Mouse (Mus musculus): ENCODE results near the gene Cyp21a1. TPM values are rescaled to one million over a fixed set of nuclear protein-coding genes. Genes with fewer than 3 reads are reported as not detected.
"Not testable (repeated sequence)": the region's sequence is repeated elsewhere in the genome, so short reads cannot be mapped to it uniquely, and the experiment has no call there.

The Cyp21a1 gene
- polyA plus RNA-seq, 1 experiment from 2014 or later, result not detected

DNA sequence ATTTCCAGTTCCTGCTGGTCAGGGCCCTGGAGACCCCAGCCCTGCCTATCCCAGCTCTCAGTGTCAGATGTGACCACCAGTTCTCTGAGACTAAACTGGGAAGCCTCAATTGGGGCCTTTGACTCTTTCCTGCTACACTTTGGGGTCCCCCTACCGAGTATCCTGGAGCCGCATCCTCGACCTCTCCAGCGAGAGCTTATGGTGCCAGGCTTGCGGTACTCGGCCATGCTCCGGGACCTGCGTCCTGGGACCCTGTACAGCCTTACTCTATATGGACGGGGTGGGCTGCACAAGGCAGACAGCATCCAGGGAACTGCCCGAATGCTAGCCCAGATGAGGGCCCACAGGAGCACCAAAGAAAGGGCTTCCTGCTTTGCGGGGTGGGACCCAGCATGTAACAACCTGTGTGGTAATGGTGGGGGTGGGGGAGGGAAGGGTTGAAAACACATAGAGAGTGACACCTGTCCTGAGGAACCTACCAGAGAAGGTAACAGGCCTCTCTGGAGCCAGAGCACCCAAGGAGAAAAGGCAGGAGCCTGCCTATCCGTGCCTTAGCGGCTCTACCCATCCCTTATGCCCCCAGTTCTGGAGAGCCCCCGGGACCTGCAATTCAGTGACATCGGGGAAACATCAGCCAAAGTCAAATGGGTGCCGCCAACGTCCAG lies 5.4 kb downstream of the Cyp21a1 start:
- Histone ChIP-seq H3K4me2 (ENCODE audit: low read length) (no peak overlapping the region), H3K27me3 (ENCODE audit: control insufficient read depth, insufficient read depth, low read length) (no peaks in the 10 kb centered on the region), H3K4me3 (replicated peaks; ENCODE audit: low read depth, low read length) (no peak overlapping the region), H3K27ac (replicated peaks; ENCODE audit: low read depth, low read length) (no peak overlapping the region), H3K36me3 (ENCODE audit: control insufficient read depth, insufficient read depth, low read length) (no peaks in the 10 kb centered on the region), H3K4me1 (ENCODE audit: control insufficient read depth, insufficient read depth, low read length) (no peaks in the 10 kb centered on the region), H3K9me3 (ENCODE audit: control insufficient read depth, low read length) (no peaks in the 10 kb centered on the region), H3K9ac (replicated peaks; ENCODE audit: low read length) (no peak overlapping the region)
- 93% methylated on average over 14 of the region's 17 CpGs for WGBS
- DNase-seq, result no peak
- no peak for ATAC-seq (ENCODE audit: low FRiP score, low TSS enrichment)

DNA sequence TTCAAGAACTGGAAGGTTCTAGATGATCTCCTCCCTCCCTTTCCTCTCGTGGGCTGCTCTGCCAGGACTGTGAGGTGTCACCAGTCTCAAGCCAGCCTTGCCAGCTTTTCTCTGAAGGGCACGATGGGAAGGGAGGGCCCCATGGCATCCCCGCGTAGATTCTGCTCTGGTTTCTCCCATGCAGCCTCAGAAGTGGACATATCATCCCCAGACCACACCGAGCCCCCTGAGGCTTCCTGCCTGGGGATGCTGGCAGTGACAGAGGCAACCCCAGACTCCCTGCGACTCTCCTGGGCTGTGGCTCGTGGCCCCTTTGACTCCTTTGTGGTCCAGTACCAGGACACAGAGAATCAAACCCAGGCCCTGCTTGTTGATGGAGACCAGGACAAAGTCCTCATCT lies 6.3 kb downstream of the Cyp21a1 start:
- H3K4me3 ChIP-seq (replicated peaks; ENCODE audit: low read depth, low read length); H3K9ac ChIP-seq (replicated peaks; ENCODE audit: low read length); DNase-seq; H3K27me3 ChIP-seq (ENCODE audit: control insufficient read depth, insufficient read depth, low read length); H3K27ac ChIP-seq (replicated peaks; ENCODE audit: low read depth, low read length); H3K4me1 ChIP-seq (ENCODE audit: control insufficient read depth, insufficient read depth, low read length); H3K4me2 ChIP-seq (ENCODE audit: low read length); H3K9me3 ChIP-seq (ENCODE audit: control insufficient read depth, low read length); ATAC-seq (ENCODE audit: low FRiP score, low TSS enrichment); H3K36me3 ChIP-seq (ENCODE audit: control insufficient read depth, insufficient read depth, low read length): not testable (repeated sequence)
- WGBS, result 83% methylated on average over 6 of the region's 7 CpGs

DNA sequence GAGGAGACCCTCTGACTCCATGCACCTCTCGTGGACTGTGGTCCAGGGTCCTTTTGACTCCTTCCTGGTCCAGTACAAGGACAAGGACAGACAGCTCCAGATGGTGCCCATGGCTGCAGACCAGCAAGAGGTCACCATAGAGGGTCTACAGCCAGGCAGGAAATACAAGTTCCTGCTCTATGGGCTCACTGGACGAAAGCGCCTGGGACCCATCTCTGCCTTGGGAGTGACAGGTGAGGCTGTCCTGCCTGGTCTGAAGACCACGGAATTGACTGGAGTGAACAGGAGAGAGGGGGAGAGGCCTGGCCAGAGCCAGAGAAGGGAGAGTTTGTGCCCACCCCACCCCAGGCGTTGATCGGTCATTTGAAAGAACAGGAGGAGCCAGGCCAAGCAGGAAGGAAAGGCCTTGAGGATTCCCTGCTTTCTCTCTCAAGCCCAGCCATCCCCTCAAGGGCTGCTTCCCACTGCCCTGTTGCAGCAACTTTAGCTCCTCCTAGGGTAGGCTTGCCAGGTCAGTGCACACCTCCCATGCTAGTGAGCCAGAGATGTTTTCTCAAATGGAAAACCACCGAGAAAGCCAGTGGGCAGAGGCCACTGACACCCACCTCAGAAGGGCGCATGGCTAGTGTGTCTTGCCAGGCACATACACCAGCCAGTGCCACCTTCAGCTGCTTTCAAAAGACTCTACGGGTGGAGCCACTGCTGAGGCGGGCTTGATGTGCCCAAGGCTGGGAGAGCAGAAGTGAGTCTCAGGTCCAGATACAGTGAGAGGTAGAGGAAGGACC lies 7.0 kb downstream of the Cyp21a1 start:
- not testable (repeated sequence) for H3K4me2 ChIP-seq (ENCODE audit: low read length); H3K27ac ChIP-seq (replicated peaks; ENCODE audit: low read depth, low read length); H3K4me1 ChIP-seq (ENCODE audit: control insufficient read depth, insufficient read depth, low read length); H3K9me3 ChIP-seq (ENCODE audit: control insufficient read depth, low read length); H3K27me3 ChIP-seq (ENCODE audit: control insufficient read depth, insufficient read depth, low read length); H3K4me3 ChIP-seq (replicated peaks; ENCODE audit: low read depth, low read length); ATAC-seq (ENCODE audit: low FRiP score, low TSS enrichment); DNase-seq; H3K9ac ChIP-seq (replicated peaks; ENCODE audit: low read length); H3K36me3 ChIP-seq (ENCODE audit: control insufficient read depth, insufficient read depth, low read length)
- WGBS, result 92% methylated on average over 10 of the region's 10 CpGs

DNA sequence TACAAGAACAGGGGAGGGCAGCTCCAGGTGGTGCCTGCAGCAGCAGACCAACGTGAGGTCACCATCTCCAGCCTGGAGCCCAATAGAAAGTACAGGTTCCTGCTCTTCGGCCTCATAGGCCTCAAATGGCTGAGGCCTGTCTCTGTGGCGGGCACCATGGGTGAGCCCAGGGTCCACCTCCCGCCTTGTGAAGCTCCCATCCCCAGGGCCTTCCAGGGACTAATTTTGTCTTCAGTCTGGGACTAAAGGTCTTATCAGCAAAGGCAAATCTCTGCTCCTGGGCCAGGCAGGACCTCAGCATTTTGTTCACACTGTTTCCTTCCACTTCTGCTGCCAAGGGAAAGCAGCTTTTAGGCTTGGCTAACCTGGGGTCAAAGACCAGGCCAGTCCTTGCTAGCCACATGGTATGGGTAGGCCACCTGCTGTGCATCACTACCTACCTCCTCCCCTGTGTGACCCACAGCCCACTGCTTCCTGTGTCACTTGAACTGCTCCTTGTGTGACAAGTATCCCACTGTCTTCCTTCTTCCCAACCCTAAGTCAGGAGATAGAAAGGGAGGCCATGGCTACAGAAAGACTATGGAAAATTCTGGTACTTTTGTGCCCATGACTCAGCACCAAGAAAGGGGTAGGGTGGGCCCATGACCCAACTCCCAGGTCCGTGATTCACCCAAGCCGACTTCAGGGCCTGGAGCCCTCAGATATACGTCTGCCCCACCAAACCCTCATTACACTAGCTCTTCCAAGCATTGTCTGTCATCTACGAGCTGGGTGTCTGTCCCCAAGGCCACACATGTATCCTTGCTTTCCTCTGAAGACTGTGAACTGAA lies 7.8 kb downstream of the Cyp21a1 start:
- no peak overlapping the region for H3K4me3 ChIP-seq (replicated peaks; ENCODE audit: low read depth, low read length)
- no peaks in the 10 kb centered on the region for H3K27me3 ChIP-seq (ENCODE audit: control insufficient read depth, insufficient read depth, low read length)
- ATAC-seq (ENCODE audit: low FRiP score, low TSS enrichment), result no peak
- no peaks in the 10 kb centered on the region for H3K36me3 ChIP-seq (ENCODE audit: control insufficient read depth, insufficient read depth, low read length)
- H3K9me3 ChIP-seq (ENCODE audit: control insufficient read depth, low read length), result no peaks in the 10 kb centered on the region
- no peak overlapping the region for H3K27ac ChIP-seq (replicated peaks; ENCODE audit: low read depth, low read length)
- no peaks in the 10 kb centered on the region for H3K4me1 ChIP-seq (ENCODE audit: control insufficient read depth, insufficient read depth, low read length)
- no peak for DNase-seq
- H3K9ac ChIP-seq (replicated peaks; ENCODE audit: low read length), result no peak overlapping the region
- no peak overlapping the region for H3K4me2 ChIP-seq (ENCODE audit: low read length)
- 84% methylated on average over 8 of the region's 8 CpGs for WGBS

DNA sequence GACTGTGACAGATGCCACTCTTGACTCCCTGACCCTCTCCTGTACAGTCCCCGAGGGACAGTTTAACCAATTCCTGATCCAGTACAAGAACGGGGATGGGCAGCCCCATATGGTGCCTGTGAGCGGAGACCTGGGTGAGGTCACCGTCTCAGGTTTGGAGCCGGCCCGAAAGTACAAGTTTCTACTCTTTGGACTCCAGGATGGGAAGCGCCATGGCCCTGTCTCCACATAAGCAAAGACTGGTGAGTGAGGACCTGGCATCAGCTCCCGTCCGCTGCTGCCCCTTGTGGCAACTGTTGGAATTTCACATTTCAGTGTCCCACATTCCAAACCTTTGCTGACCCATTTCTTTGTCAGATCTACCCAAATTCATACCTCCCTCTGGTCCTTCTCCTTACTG lies 8.7 kb downstream of the Cyp21a1 start:
- WGBS, result 69% methylated on average over 9 of the region's 9 CpGs
- DNase-seq, result peak; percentile 42
- H3K4me1 ChIP-seq (ENCODE audit: control insufficient read depth, insufficient read depth, low read length), result no peaks in the 10 kb centered on the region

DNA sequence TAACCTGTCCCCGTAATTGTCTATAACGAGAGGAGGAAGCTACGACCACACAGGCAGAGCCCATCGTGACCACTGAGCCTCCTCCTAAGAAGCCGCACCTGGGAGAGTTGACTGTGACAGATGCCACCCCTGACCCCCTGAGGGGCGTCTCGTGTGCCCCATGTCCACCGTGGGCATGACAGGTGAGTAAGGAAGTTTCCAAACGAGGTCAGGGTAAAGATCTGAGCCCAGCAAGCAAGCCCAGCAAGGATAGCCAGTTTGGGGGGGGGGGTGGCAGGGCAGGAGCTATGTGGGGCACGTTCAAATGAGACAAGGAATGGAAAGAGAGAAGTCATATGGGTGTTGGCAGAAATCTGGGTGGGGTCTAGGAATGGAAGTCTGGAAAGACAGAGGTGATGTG lies 9.3 kb downstream of the Cyp21a1 start:
- ATAC-seq (ENCODE audit: low FRiP score, low TSS enrichment) (no peak), DNase-seq (no peak)
- H3K27me3 ChIP-seq (ENCODE audit: control insufficient read depth, insufficient read depth, low read length), result no peaks in the 10 kb centered on the region
- H3K4me2 ChIP-seq (ENCODE audit: low read length), result no peak overlapping the region
- no peaks in the 10 kb centered on the region for H3K36me3 ChIP-seq (ENCODE audit: control insufficient read depth, insufficient read depth, low read length)
- no peak overlapping the region for H3K4me3 ChIP-seq (replicated peaks; ENCODE audit: low read depth, low read length)
- H3K4me1 ChIP-seq (ENCODE audit: control insufficient read depth, insufficient read depth, low read length), result no peaks in the 10 kb centered on the region
- 88% methylated on average over 10 of the region's 10 CpGs for WGBS
- H3K9ac ChIP-seq (replicated peaks; ENCODE audit: low read length), result no peak overlapping the region
- H3K27ac ChIP-seq (replicated peaks; ENCODE audit: low read depth, low read length), result no peak overlapping the region
- H3K9me3 ChIP-seq (ENCODE audit: control insufficient read depth, low read length), result no peaks in the 10 kb centered on the region

More for the DNA sequence above, 8.7 kb downstream of the Cyp21a1 start:
- Histone ChIP-seq H3K9me3 (ENCODE audit: control insufficient read depth, low read length) (no peaks in the 10 kb centered on the region), H3K27ac (replicated peaks; ENCODE audit: low read depth, low read length) (no peak overlapping the region), H3K9ac (replicated peaks; ENCODE audit: low read length) (no peak overlapping the region), H3K4me3 (replicated peaks; ENCODE audit: low read depth, low read length) (no peak overlapping the region), H3K27me3 (ENCODE audit: control insufficient read depth, insufficient read depth, low read length) (no peaks in the 10 kb centered on the region), H3K36me3 (ENCODE audit: control insufficient read depth, insufficient read depth, low read length) (no peaks in the 10 kb centered on the region), H3K4me2 (ENCODE audit: low read length) (no peak overlapping the region)
- no peak for ATAC-seq (ENCODE audit: low FRiP score, low TSS enrichment)

DNA sequence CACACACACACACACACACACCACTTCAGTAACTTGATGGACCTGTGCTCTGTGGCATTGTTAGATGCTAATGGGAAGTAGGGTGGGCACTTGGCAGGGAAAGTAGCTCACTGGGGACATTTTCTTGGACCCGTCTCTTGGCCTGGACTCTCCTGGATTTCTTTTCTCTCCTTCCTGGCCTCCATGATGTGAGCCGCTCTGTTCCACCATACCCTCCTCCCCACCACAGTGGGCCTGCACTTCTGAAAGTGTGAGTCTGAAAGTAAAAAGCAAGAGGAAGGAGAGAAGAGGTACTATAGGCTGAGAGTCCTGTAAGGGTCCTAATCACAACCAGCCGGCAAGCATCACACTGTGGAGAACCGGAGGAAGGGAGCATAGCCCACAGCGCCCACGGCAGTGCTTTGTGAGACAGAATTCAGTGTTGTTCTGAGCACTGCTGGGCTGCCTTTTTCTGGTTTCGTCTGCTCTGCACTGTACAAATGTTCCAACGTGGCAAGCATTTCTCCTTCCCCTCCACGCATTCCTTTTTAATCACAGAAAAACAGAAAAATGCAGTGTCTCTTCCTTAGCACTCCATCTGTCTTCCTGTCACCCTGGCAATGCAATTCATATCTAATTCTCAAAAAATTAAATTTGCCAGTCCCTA lies 26.6 kb downstream of the Cyp21a1 start:
- Histone ChIP-seq H3K27me3 (ENCODE audit: control insufficient read depth, insufficient read depth, low read length) (no peaks in the 10 kb centered on the region), H3K4me1 (ENCODE audit: control insufficient read depth, insufficient read depth, low read length) (no peaks in the 10 kb centered on the region), H3K9ac (replicated peaks; ENCODE audit: low read length) (no peak overlapping the region), H3K4me2 (ENCODE audit: low read length) (no peak overlapping the region), H3K9me3 (ENCODE audit: control insufficient read depth, low read length) (peaks cover 6% of the 10 kb centered on the region), H3K36me3 (ENCODE audit: control insufficient read depth, insufficient read depth, low read length) (no peaks in the 10 kb centered on the region), H3K27ac (replicated peaks; ENCODE audit: low read depth, low read length) (no peak overlapping the region), H3K4me3 (replicated peaks; ENCODE audit: low read depth, low read length) (no peak overlapping the region)
- DNase-seq (no peak), ATAC-seq (ENCODE audit: low FRiP score, low TSS enrichment) (no peak)
- 83% methylated on average over 9 of the region's 9 CpGs for WGBS

DNA sequence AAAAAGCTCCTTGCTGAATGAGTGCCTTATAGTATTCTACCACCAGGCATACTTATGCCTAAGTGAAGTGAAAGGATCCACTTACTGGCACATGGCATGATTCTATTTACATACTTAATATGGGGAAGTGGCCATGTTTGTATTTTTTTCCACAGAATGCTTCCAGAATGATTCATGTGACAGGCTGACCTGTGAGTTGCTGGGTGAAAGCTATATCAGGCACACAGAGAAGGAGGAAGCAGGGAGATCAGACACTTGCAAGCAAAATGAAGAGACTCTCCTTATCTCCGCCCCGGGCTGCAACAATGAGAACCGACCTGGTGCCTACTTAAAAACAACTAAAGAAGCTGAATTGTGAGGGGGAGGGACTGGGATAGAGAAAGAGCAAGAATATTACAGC lies 42.9 kb downstream of the Cyp21a1 start:
- Histone ChIP-seq H3K36me3 (ENCODE audit: control insufficient read depth, insufficient read depth, low read length) (no peaks in the 10 kb centered on the region), H3K4me1 (ENCODE audit: control insufficient read depth, insufficient read depth, low read length) (no peaks in the 10 kb centered on the region), H3K4me3 (replicated peaks; ENCODE audit: low read depth, low read length) (no peak overlapping the region), H3K9ac (replicated peaks; ENCODE audit: low read length) (no peak overlapping the region), H3K27ac (replicated peaks; ENCODE audit: low read depth, low read length) (no peak overlapping the region), H3K4me2 (ENCODE audit: low read length) (no peak overlapping the region), H3K9me3 (ENCODE audit: control insufficient read depth, low read length) (no peaks in the 10 kb centered on the region), H3K27me3 (ENCODE audit: control insufficient read depth, insufficient read depth, low read length) (no peaks in the 10 kb centered on the region)
- WGBS, result 78% methylated on average over 3 of the region's 3 CpGs
- DNase-seq (no peak), ATAC-seq (ENCODE audit: low FRiP score, low TSS enrichment) (no peak)

Data from midbrain, embryonic 14.5 days (tissue).